Mouse (Mus musculus) ovary, postnatal 10 days (tissue): ENCODE results near the gene Vps18.

Source experiments
- DNase-seq: peaks from one replicate; pipeline ENCODE4 v3.0.0; 2022; ENCODE audit warnings: low spot score

Vps18 gene

DNA sequence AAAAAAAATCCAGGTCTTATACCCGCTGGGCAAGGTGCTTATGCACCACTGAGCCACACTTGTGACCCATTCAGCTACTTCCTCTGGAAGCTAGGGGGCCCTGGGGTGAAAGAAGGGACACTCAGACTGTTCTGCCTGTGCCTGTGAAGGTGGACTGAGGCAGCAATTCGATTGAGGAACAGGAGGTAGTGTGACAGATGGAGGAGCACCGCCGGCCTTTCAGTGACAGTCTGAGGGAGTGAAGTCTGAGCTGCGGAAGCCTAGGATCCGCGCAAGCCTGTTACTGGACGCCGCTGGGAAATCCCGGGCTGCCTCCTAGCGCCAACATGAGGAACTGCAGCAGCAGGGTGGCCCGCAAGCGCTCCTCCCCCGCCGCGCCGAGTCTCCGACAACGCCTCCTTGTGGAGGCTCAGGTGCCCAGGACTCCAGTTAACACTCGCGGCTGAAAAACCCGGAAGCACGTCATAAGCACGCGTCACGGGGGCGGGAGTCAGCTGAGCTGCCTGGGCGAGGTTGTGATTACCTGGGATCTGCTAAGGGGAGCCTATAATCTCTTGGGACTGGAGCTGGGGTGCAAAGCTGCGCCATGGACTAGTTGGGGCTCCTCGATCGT, at the start of gene Vps18:
TSS of gene Vps18 (plus strand) at position 471 of the 613 bp plus-strand sequence.
- DNase-seq = peak; percentile 96

DNA sequence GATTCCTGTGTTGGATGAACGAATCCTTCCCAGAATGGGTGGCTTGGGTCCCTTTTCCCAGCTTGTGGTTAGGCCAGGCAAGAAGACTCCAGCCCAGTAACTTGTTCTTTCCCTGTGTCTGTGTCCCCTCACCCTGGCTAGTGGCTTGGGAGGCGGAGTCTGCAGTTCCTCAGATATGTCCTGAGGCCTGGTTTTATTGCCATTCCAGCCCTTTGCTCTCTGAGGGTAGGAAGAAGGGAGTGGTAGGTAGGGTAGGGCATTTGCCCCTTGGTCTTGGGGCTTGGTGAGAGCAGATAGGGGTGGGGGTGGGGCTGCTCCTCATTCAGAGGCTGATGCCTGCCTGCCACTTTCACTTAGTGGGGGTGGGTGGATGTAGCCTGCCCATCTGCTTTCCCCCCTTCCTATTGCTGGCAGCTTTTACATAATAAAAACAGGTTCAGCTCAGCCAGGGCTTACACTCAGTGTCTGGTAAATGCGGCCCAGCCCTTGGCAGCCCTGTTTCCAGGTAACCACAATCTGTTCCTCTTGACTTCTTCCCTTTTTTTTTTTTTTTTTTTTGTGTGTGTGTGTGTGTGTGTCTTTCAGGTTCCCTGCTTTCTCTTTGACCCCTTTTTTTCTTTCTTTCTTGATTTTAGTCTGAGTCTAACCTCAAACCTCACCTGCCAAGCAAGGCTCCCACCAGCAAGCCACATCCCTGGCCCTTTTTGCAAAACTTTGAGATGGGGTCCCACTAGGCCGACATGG, 48.3 kb upstream of the Vps18 start:
- DNase-seq = no peak

DNA sequence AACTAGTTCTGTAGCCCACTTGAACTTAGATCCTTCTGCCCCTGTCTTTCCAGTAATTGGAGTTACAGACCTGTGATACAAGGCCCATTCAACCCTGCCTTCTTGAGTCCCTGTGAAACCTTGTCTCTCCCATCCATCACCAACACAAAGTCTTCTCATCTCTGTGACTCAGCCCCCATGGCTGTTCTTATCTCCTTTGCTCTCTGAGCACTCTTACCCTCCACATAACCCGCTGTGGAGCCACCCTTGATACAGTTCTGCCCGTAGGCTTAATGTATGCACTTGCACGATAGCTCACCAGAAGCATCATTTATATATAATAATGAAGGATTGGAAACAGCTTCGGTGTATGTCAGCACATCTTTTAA, 47.7 kb upstream of the Vps18 start:
- DNase-seq = no peak

- no peak for DNase-seq
Measured at GRCm38 (mm10) chr2:119242548-119242947, 46.0 kb upstream of the Vps18 start.

- DNase-seq = no peak
Measured at GRCm38 (mm10) chr2:119245246-119245645, 43.3 kb upstream of the Vps18 start.

- no peak for DNase-seq
Measured at GRCm38 (mm10) chr2:119247904-119248303, 40.6 kb upstream of the Vps18 start.

DNA sequence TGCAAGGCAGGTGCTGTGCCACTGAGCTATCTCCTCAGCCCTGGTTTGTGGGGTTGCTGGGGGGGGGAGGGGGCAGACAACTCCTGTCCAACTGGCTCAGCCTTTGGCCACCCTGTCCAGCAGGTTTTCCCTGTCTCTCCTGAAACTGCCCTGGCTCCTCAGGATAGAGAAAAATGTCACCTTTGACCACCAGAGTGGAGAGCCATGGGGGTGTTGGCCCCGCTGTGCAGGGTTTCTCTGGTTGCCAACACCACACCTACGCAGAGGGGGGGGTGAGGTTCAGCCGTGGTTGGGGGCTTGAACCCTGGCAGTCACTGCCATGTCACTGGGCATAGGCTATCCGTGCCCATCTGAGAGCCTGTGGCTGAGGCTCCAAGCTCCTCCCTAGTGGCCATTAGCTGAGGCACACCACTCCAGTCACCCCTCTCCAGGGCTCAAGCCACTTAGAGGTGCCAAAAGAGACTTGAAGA, 38.9 kb upstream of the Vps18 start:
- no peak for DNase-seq

DNA sequence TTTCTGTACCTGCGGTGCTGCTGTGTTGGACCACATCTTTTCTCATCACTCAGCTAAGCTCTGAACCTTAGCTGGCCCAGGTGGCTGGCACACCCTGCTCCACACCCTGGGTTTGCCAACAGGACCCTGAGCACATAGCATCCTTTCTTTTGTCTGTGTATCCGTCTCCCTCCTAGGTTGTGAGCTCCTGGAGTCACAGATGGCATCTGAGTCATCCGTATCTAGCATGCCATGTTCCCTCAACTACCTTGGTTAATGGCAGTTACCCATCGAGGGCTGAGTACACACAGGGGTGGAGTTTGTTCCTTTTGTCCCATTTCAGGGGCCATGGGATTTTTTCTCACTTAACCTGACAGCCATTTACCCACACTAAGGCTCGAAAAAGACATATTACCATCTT, 38.2 kb upstream of the Vps18 start:
- DNase-seq = no peak

GRCm38 (mm10) chr2:119250826-119251478, 37.6 kb upstream of the Vps18 start:
- peak; percentile 63 for DNase-seq

DNA sequence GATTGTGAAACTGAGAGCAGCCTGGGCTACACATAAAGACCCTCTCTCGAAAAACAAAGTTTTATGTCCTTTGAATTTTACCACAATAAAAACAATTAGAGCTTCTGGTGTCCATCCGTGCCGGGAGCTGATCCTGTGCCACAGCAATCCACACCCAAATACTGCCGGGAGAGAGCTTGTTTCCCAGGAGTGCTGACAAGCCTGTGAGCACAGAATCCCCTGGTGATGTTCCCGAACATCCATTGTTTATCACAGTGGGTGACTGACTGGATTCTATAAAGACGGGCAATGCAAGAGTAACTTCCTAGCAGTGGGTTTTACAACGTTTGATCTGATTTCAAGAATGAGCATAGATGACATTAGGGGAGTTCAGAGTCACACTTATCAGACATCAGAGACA, 33.6 kb upstream of the Vps18 start:
- DNase-seq = no peak

GRCm38 (mm10) chr2:119260518-119260917, 28.0 kb upstream of the Vps18 start:
- DNase-seq = no peak

GRCm38 (mm10) chr2:119261326-119261725, 27.2 kb upstream of the Vps18 start:
- no peak for DNase-seq

DNA sequence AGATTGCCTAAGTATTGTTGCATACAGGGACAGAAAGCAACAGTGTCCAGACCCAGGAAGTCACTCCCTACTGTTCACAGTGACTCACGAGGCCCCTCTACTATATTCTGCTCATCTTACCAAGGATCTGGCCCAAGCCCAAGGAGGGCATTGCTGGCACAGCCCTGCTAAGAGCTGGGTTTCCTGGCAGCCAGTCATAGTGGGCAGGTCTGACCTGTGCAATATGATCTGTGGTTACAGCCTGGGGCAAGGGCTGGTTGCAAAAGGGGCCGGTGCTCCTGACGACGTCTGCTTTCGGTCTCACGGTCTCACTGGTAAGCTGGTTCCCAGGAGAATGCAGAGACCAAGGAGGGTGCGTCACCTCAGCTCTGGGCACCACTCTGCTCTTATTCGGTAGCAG, 25.6 kb upstream of the Vps18 start:
- DNase-seq = no peak

DNA sequence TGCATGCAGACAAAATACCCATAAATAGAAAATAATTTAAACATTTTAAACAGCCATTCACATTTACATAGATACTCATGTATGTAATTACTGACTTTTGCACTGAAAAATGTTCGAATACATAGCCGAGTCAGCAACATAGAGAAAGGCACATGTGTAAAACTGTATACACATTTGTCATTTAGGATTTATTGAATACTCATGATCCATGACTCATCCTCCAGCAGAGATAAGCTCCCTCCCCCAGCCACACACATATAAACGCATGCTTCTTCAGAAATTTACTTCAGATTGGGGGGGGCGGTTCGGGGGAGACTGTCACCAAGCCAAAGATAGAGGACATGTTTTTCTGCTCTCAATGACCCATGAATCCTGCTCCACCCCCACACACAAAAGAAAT, 24.7 kb upstream of the Vps18 start:
- no peak for DNase-seq

DNA sequence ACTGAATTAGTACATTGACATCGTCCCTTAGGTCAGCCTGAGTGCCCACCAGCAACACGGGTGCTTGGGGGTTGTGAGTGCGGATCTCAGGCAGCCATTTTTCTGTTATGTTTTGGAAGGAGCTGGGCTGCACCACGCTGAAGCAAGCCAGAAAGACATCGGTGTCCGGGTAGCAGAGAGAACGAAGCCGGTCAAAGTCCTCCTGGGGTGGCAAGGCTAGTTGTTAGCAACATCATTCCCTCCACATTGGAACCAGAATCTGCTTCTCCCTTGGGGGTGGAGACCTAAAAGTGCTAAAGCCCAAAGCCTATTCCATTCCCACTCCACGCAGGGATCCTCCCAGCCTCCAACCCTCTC, 18.3 kb upstream of the Vps18 start:
- no peak for DNase-seq

GRCm38 (mm10) chr2:119270643-119271331, 17.8 kb upstream of the Vps18 start, which contains the start of gene Rhov:
Gene Rhov, minus strand, starts transcription at chr2:119271272.
- no peak for DNase-seq

DNA sequence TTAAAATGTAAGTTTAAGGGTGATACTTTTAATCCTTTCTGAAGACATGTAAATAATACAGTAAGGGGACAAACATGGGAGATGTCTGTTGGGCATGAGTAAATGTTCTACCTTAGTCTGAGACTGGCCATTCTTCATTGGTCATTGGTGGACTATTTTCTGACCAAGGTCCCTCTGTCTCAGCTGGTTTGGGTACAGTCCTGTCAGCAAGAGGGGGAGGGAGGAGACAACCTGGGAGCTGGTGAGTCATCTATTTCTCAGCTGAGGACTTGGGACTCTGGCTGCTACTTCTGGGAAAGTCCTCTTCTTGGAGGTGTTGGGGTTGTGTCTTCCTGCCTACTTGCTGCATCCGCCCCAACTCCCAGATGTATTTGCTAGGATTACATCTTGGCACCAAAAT, 14.4 kb upstream of the Vps18 start:
- DNase-seq = no peak

- no peak for DNase-seq
Measured at GRCm38 (mm10) chr2:119276926-119277325, 11.6 kb upstream of the Vps18 start.

- no peak for DNase-seq
Measured at GRCm38 (mm10) chr2:119277810-119278209, 10.7 kb upstream of the Vps18 start.

- no peak for DNase-seq
Measured at GRCm38 (mm10) chr2:119281899-119282565, 6.5 kb upstream of the Vps18 start.

DNA sequence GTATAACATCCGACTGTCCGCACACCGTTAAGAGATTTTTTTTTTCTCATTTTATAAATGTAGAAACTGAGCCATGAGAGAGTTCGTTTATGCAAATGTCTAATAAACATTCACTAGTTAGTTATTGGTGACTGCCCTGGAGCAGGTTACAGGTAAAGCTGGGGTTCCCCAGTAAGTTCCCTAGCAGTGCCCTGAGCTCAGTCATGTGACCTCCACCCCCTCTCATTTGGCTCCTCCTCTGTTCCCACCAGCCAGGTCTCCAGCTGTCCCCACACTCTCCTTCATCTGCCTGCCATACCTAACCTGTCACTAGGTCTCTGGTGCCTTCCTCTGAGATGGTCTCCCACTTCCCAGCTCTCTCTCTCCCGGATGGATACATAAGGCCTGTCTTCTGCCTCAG, 1.2 kb upstream of the Vps18 start:
- no peak for DNase-seq

DNA sequence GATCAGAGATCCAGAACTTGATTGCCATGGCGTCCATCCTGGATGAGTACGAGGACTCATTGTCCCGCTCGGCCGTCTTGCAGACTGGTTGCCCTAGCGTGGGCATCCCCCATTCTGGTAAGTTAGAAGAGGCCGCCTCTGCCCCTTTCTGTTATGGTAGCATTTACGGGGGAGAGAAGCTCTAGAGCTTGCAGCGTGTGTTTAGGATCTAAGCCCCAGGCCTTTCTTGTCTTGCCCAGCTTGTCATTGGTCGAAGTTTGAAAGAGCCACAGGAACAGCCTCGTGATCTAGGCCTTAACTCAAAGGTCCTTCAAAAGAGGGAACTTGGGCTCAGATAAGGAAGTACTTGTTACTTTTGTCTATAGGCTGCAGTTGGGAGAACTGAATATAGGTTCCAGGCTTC, 475 bp downstream of the Vps18 start:
- no peak for DNase-seq
